Mouse (Mus musculus): ENCODE data around the gene Lmbrd2. TPM values are rescaled to one million over a fixed set of nuclear protein-coding genes. Genes with fewer than 3 reads are reported as not detected.
"Not testable (repeated sequence)": the region's sequence is repeated elsewhere in the genome, so short reads cannot be mapped to it uniquely, and the experiment has no call there.

The Lmbrd2 gene
- polyA plus RNA-seq, 2 experiments from 2014 or later = 3.0 to 3.6 TPM

- no peak for ATAC-seq
These were observed 5.4 kb upstream of the Lmbrd2 start for GRCm38 (mm10) chr15:9134891-9135507.

DNA sequence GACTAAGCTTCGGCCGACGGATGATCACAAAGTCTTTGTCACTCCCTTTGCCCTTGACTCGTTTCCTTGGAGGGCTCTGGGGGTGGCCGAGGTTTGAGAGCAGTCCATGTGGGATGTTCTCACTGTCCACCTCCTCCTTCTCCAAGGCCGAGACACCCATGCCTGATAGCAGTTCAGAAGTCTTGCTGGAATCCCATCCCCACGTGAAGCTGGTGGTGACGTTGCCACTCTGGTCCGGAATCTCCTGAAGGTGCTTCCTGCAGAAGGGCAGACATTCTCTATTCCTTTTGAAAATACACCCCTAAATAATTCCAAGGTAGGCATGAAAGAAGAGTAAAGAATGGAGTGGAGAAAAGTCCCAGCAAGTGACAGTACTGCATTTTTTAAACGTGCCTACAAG, 903 bp upstream of the Lmbrd2 start:
- ATAC-seq = no peak

GRCm38 (mm10) chr15:9140684-9141171, 378 bp downstream of the Lmbrd2 start:
- ATAC-seq = peak; percentile 42

- no peak for ATAC-seq
These were observed 15.0 kb downstream of the Lmbrd2 start, which contains the start of gene Skp2 for GRCm38 (mm10) chr15:9155325-9155724. TSS of gene Skp2 (minus strand) at chr15:9155425.

GRCm38 (mm10) chr15:9162557-9163070, 22.3 kb downstream of the Lmbrd2 start:
- no peak for ATAC-seq

- ATAC-seq = no peak
These were observed 23.8 kb downstream of the Lmbrd2 start for GRCm38 (mm10) chr15:9164125-9164524.

DNA sequence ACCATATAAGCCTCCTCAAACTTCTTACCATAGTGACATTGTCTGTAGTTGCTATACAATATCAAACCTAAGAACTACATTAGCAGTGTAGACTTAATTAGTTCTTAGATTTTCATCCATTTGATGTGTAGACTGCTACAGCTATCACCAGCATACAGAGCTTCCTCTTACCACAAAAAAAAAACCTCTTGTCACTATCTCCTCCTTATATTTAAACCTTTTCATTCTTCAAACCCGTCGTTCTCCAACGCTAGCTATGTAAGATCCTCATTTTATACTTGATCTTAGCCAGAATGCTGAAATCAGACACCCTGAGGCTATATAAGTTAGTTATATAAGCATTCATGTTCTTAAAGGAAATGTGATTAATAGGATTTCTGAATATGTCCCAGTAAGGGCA, 36.7 kb downstream of the Lmbrd2 start:
- no peak for ATAC-seq

DNA sequence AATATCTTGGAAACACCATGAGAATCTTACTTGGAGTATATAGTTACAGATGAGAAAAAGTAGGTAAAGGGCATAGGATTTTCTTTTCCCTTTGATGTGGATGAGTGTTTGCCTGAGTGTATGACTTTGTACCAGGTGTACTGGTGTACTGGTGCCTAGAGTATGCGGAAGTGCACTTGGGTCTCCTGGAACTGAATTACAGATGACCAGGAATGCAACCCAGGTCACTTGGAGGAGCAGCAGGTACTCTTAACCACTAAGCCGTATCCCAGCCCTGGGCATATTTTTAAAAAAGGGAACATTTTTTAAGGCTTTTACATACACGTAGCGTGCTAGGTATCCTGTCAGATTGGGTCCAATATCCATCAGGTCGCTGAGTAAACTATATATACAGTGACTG, 43.6 kb downstream of the Lmbrd2 start:
- no peak for ATAC-seq

DNA sequence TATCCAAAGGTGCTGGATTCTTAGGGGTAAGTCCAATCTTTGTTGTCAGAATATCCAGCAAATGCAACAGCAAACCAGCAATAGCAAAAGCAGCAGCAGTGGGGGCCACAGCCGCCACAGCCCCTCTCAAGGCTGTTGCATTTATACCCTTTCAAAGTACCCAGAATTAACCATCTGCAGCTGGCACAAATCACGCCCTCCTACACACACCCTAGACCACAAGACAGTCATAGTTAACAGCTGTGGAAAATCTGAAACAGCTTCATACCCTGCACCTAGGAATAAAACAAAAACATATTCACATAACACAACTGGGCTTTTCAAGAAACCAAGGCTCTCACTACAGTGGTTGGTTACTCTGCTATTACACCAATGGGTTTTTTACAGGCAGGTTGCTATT, 49.4 kb downstream of the Lmbrd2 start:
- ATAC-seq = peak; percentile 14

DNA sequence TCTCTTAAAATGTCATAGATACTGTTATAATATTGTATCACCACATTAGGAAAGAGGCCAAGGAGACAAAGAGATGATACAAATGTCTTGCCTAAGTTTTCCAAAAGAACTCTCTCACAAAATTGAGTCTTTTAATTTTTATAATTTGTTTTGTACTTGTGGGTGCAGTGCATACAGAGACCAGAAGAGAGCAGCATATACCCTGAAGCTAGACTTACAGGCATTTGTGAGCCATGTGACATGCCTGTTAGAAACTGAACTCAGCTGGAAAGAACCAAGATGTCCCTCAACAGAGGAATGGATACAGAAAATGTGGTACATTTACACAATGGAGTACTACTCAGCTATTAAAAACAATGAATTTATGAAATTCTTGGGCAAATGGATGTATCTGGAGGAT, 52.3 kb downstream of the Lmbrd2 start:
- ATAC-seq = not testable (repeated sequence)

- ATAC-seq = no peak
These were observed 58.1 kb downstream of the Lmbrd2 start for GRCm38 (mm10) chr15:9198421-9198820.

DNA sequence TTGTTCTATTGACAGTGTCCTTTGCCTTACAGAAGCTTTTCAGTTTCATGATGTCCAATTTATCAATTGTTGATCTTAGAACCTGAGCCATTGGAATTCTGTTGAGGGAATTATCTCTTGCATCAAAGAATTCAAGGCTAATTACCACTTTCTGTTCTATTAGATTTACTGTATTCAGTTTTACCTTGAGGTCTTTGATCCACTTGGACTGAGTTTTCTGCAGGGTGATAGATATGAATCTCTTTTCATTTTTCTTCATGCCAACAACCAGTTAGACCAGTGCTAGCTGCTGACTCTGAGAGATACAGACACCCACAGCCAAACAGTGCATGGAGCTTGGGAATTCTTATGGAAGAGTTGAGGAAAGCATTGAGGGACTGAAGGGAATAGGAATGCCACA, 71.5 kb downstream of the Lmbrd2 start:
- ATAC-seq = no peak

DNA sequence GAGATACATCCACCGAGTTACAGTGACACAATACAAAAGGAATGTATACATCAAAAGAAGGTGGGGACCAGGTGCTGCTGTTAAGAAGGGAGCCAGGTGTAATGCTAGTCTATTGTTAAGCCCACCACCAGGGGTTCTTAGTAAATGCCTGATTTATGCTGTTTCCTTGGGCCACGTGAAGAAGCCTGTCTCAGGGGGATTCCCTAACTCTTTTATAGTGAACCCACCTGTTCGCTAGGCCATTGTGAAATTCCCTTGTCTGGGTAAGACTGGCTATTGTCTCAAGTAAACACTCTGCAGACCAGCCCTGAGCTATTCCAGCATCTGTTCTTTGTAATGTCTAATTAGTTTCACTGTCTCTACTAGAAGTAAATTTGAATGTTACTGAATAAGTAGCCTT, 72.7 kb downstream of the Lmbrd2 start:
- ATAC-seq = not testable (repeated sequence)

DNA sequence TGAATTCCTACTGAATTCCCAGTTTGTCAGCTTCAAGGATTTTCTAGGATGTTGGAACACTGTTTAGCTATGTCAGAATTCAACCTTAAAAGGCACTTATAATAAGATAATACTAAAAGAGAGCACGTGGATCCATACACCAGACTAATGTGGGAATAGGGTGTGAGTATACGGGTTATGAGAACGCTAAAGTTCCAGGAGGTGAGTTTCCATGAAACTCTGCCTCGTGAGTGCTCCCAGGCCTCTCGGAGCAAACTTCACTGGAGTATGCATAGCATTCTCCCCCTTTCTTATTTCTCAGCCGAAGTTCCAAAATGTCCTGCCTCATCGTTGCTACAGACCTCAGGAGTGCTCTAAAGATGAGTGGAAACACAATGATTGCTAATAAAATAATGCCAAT, 73.1 kb downstream of the Lmbrd2 start:
- ATAC-seq = not testable (repeated sequence)

- ATAC-seq = no peak
These were observed 76.1 kb downstream of the Lmbrd2 start for GRCm38 (mm10) chr15:9216446-9216845.

DNA sequence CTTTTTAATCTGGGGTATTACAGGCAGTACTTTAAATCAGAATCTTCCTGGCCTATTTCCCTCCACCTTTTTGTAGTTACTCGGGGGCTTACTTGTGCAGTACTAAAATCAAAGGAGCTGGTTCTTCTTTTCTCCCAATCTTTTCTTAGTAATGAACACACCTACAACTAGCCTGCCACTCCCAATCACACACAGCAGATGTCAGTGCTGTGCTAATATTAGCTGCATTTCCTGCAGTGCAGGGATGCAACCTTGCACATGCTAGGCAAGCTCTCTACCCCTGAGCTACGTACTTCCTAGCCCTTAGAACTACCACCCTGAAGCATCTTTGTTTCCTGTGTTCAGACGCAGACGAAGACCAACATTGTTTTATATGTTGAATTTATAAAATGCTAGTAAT, 90.6 kb downstream of the Lmbrd2 start:
- ATAC-seq = not testable (repeated sequence)

GRCm38 (mm10) chr15:9246345-9246744, 106.0 kb downstream of the Lmbrd2 start:
- no peak for ATAC-seq

Other genes with a start within 250 kb of the Lmbrd2 start
- under 1 TPM in 1 of 2 experiments, not detected in 1; 0.22 TPM for gene Ranbp3l, start 172.6 kb upstream of the Lmbrd2 start, polyA plus RNA-seq (2017; shearing (Covaris generic))
- gene Nadk2, start 69.3 kb upstream of the Lmbrd2 start, polyA plus RNA-seq (2017; shearing (Covaris generic)) = 1 to 10 TPM; 3.3 to 7.0 TPM
- 1 to 10 TPM; 5.9 to 6.0 TPM for gene Skp2, start 14.9 kb downstream of the Lmbrd2 start, polyA plus RNA-seq (2017; shearing (Covaris generic))
- not detected for gene Ugt3a1, start 136.3 kb downstream of the Lmbrd2 start, polyA plus RNA-seq (2017; shearing (Covaris generic))
- gene Ugt3a2, start 195.0 kb downstream of the Lmbrd2 start, polyA plus RNA-seq (2017; shearing (Covaris generic)) = not detected

All from activated CD4-positive, CD25-positive, alpha-beta regulatory T cell, adult 4 months (primary cell).